Comparison of ENCODE assay signal across 14 mouse cellular contexts in genomic region chr1:170499891-170500290, GRCm38 (mm10).
DNase-seq lines count a peak whose midpoint lies in the region; ATAC-seq and TF ChIP-seq lines count a peak whose summit lies in the region.
"Had no signal": no experiment of that assay in that cellular context is flagged by ENCODE, and none has a peak within 500 bp of the region (broad histone marks: within the 10 kb centered on the region; RNA-seq: fewer than 3 reads in every experiment).

No protein-coding gene starts in this region.

- peak; percentile 81 for ATAC-seq in lung, embryonic 14.5 days (ENCODE audit: insufficient read depth)
- ATAC-seq: Patski had no signal

- no peak overlapping the region for H3K4me2 ChIP-seq in lung, embryonic 14.5 days

- WGBS in lung, embryonic 14.5 days = 31% methylated on average over 6 of the region's 6 CpGs

- peaks cover 13% of the 10 kb centered on the region; the same call in 1 of the 2 replicates for H3K4me1 ChIP-seq in lung, embryonic 14.5 days (ENCODE audit: insufficient read depth)

- H3K9ac ChIP-seq in lung, embryonic 14.5 days = no peak overlapping the region
- H3K9ac ChIP-seq: liver, embryonic 14.5 days had no signal

- H3K27ac ChIP-seq in lung, embryonic 14.5 days (ENCODE audit: low read depth) = no peak overlapping the region
- H3K27ac ChIP-seq: kidney, postnatal 0 days; liver, embryonic 14.5 days had no signal

- H3K4me3 ChIP-seq in lung, embryonic 14.5 days (ENCODE audit: low read depth, low read length) = no peak overlapping the region

- no peaks in the 10 kb centered on the region for H3K36me3 ChIP-seq in lung, embryonic 14.5 days (ENCODE audit: insufficient read depth)

- peak; percentile 81 for DNase-seq in lung, embryonic 14.5 days
- DNase-seq in lung, adult 18-20 months = no peak
- DNase-seq in forelimb bud, embryonic 11.5 days (ENCODE audit: low read depth, low spot score) = peak; percentile 39
- peak; percentile 51 for DNase-seq in gastrocnemius, postnatal 25 days
- peak; percentile 45 to 64 for DNase-seq in kidney, postnatal 4 days
- no peak for DNase-seq in adrenal gland, adult (ENCODE audit: inconsistent age in 2 of 2, low spot score in 1 of 2)
- DNase-seq in thymus, postnatal 25 days = no peak
- DNase-seq: adrenal gland, adult 8-10 months; heart, adult 18-20 months; heart, postnatal 36 days; midbrain, embryonic 14.5 days had no signal

- no peaks in the 10 kb centered on the region for H3K9me3 ChIP-seq in lung, embryonic 14.5 days (ENCODE audit: low read depth, low read length)

- TF ChIP-seq CTCF in lung, embryonic 14.5 days (IDR thresholded peaks at IDR 0.05; ENCODE audit: low read depth) = no peak

- no peaks in the 10 kb centered on the region for H3K27me3 ChIP-seq in lung, embryonic 14.5 days (ENCODE audit: insufficient read depth, low read length)
- H3K27me3 ChIP-seq: Patski had no signal

Comparison
In these comparisons a context has a peak if more than half of its experiments do, and no peak if none do; other contexts are left out.
1. DNase-seq: peak in lung, embryonic 14.5 days (single experiment), forelimb bud, embryonic 11.5 days (single experiment), gastrocnemius, postnatal 25 days (single experiment) and kidney, postnatal 4 days (2 of 2); none in lung, adult 18-20 months (0 of 2), adrenal gland, adult (0 of 2) and thymus, postnatal 25 days (single experiment).